Mouse (Mus musculus) frontal cortex, postnatal 36 days (tissue): ENCODE measurements around the gene Arnt.

Source experiments
- DNase-seq, 2 experiments: peaks; one replicate each; pipeline ENCODE4 v3.0.0; 2022; ENCODE audit warnings: low spot score in 2 of 2

Gene Arnt

DNA sequence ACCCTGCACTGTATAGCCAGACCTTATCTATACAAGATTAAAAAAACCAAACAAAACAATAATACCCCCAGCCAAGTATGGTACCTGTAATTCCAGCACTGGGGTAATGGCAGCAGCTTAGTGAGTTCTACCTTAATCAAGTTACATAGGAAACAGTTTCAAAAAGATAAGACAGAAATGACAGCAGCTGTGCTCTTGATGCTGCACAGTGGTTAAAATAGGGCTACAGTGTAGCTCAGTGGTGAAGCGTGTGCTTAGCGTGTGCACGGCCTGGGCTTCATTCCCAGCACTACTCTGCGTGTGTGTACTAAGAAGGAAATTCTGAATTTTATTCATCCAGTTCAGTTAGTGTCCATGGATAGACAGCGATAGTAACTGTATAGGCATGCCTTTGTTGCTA, 22.2 kb downstream of the Arnt start:
- DNase-seq = no peak

DNA sequence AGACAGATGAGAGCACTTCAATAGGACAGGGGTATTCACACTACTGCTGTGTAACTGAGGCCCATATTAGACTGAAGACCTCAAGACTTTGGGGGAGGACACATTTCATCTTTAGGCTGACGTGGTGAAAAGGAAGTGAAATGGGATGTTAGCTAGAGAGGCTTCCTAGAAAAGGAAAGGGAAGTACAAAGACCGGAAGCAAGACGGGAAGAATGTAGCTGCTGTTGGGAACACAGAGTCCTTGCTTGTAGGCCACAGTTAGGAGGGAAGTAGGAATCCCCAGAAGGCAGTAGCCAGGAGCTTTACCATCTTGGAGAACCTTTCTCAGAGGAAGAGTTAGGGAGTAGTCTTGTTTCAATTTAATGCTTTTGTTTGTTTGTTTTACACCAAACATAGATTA, 23.6 kb downstream of the Arnt start:
- no peak for DNase-seq

DNA sequence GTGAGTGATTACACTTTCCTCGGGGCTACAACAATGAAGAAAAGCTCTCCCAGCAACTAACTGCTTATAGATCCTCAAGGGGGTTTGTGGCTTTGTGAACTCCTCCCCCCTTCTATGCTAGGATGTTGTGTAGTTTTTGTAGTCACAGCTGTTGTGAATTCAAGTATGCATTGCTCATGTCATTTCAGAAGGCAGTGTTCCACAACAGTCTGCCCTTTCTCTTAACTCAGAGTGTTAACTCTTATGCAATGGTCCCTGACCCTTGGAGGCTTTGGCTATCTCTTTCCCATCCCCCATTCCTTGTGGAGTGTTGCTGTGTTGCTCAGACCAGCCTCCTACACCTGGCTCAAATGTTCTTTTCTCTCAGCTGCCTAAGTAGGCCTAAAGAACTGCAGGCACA, 25.2 kb downstream of the Arnt start:
- DNase-seq = no peak

DNA sequence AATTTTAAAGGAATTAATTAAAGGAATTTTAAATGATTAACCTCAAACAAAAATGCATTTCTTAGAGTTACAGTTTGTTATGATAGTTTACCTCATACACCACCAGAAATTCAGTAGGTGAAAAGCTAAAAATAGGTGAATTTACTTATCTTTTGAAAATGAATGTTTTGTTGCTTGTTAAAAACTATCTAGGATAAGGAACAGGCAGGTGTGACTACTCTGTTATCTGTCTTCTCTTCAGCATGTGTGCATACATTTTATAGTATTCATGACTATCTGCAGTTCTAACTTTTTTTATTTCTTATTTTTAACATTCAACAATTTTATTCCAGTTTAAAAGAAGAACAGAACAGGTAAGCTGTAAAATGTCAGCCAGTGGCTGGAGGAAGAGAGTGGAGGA, 29.7 kb downstream of the Arnt start:
- DNase-seq = no peak

DNA sequence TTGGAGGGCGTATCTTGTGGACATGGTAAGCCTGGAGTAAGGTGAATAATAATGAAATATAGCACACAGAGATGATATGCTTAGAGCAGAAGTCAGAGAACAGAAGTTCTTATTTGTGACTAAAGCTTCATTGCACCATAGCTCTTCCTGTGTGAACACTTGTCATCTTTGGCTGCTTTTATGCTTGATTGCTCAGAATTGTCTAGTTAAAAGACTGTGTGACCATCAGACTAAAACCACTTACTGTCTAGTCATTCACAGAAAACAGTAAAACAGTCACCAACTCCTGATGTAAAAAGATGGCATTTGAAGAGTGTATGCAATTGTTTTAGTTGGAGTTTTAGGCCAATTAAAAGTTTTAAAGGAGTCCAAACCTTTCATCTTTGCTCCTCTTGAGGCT, 44.8 kb downstream of the Arnt start:
- DNase-seq = no peak

DNA sequence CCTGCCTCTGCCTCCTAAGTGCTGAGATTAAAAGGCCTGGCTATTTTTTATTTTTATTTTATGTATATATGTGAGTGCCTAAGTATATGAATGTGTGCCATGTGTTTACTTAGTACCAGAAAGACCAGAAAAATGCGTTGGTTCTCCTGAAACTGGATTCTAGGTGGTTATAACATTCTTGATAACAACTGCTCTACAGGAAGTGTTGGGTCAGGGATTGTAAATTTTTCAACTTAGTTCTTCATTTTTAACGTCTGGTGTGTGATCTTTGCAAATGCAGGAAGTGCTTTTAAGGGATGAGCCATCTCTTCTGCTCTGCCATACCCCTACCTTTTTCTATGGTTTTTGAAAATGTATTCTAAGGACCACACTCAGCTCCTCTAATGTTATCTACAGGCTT, 52.2 kb downstream of the Arnt start:
- no peak for DNase-seq

DNA sequence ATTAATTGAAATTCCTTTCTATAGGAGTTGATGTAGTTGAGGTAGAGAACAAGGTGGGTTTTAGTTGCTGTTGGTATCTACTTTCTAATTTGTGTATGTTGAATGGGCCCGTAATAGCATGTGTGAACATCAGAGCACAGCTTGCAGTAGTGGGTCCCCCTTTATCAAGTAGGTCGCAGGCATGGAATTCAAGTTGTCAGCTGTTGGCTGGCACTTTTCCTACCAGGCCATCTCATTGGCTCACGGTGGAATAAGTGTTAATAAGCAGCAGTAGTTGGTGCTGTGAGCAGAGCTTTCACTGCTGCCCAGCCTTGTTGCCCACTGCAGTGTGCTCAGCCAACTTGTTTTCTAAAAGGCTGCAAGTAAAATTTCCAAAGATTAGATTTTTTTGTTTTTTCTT, 54.5 kb downstream of the Arnt start:
- no peak for DNase-seq

DNA sequence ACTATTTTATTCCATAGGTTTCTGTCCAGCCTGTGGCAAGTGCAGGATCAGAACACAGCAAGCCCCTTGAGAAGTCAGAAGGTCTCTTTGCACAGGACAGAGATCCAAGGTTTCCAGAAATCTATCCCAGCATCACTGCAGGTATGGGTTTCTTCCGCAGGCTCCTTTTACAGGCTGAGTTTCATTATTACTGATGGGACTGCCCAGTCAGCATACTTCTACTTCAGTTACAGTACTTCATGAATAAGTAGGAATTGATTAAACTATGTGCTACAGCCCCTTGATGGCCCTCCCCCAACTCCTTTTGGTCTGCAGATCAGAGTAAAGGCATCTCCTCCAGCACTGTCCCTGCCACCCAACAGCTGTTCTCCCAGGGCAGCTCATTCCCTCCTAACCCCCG, 56.0 kb downstream of the Arnt start:
- no peak for DNase-seq

DNA sequence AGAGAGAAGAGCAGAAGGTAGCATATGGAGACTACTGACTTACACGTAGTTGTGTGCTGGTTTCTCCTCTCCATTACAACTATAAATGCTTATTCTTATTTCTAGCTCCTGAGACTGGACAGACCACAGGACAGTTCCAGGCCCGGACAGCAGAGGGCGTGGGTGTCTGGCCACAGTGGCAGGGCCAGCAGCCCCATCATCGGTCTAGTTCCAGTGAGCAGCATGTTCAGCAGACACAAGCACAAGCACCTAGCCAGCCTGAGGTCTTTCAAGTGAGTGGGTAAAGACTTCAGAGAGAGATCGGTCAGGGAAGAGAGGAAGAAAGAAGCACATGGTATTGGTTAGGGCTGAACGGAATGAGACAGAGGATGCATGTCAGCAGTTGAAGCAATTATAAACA, 60.2 kb downstream of the Arnt start:
- peak in 1 of 2 experiments; percentile 51 for DNase-seq

DNA sequence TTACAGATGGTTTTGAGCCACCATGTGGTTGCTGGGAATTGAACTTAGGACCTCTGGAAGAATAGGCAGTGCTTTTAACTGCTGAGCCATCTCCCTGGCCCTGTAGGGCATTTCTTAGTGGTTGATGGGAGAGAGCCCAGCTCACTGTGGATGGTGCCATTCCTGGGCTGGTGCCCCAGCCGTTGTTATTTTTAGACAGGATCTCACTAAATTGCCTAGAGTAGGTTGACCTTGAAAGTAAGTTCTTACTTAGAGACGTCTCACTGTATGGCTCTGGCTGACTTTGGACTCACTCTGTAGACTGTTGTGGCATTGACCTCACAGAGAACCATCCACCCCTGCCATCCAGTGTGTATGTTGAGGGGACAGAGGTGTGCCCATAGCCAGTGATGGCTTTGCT, 64.0 kb downstream of the Arnt start:
- DNase-seq = no peak

DNA sequence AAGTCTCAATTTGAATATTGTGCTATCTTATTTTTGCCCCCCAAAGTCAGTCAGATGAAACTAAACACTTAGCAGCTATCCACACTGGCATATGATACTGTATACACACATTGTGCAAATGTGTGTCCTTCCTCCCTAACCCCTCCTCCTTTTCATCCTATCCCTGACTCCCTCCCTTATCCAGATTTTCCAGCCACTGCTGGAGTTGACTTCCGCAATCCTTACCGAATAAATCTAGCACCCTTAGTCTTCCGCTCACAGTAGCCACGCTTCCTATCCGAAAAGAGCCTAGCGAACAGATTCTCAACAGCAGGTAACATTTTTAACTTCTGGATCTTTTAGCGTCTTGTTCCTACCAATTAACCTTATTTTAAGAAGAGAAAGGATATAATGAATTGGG, 64.8 kb downstream of the Arnt start, which contains the start of gene Ctsk:
Ctsk (plus strand) TSS at position 233 of the 400 bp plus-strand sequence.
- no peak for DNase-seq

DNA sequence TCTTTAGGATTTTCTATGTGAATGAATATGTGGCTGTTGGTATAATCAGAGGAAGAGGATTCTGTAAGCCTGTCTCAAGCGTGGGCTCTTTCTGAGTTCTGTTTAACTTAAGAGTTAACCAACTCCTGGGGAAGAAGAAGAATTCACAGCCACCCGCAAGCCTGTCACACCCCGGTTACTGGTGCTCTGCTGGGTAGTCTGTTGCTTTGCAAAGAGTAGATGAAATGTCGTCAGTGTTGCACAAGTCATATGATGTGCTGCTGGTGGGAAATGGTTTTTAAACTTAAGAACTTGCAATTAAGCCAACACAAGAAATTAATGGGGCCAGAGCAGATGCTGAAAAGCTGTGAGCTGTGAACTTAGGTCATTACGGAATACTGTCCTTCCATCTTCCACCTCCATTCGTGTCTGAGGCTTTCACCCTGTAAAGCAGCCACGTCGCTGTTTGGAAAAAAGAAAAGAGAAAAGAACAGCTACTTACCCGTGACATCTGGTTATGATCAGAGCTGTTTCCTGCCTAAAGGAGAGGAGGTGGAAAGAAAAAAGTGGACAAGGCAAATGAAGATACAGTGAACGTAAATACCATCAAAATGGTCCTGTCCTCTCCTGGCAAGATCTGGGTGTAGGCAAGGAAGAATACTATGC, 65.4 kb downstream of the Arnt start:
- peak in 1 of 2 experiments; percentile 53 for DNase-seq

DNA sequence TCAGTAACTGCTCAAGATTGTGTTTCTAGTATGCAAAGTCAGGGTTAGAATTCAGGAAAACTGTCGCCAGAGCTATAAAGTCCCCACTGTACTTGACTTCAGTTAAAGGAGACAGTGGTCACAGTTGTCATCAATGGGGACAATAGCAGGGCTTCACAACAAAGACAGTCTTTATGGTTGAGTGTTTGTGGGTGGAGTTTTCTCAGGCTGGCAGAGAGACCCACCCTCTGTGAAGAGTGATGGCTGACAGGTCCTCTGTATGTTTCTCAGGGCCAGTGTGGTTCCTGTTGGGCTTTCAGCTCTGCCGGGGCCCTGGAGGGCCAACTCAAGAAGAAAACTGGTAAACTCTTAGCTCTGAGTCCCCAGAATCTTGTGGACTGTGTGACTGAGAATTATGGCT, 68.1 kb downstream of the Arnt start:
- DNase-seq = no peak

DNA sequence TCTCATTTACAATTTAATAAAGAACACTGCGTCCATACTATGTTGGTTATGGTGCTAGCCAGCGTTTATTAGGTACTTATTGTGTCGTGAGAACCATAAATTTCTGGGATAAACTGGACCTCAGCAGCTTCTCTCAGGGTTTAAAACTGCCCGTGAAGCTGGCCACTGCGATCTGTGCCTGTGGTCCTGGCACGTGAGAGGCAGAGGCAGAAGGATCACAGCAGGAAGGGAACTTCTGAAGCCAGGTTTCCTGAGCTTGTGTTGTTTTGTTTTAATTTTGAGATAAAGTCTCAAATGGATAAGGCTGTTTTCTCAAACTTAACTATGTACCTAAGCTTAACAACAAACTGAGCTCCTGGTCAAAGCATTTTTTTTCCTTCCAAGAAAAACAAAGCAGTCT, 75.2 kb downstream of the Arnt start:
- DNase-seq = no peak

DNA sequence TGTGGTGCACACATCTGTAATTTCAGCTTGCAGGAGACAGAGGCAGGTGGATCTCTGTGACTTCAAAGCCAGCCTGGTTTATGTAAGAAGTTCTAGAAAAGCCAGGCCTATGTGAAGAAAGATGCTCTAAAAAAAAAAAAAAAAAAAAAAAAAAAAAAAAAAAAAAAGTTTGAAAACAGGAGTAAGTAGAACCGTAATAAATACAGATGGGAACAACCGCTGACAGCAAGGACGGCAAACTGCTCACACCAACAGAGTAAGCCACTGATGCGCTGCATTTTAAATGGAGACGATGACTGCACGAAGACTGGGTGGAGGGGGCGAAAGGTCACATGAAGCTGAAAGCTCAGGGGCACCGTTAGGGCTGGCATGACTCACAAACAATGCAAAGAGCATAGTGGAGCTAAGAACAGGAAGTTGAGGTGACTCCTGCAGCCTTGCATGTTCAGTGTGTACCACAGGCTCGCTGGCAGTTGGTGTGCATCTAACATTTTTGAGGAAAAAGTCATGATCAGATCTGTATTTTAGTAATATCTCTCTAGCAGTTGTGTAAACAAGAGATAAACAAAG, 77.5 kb downstream of the Arnt start:
- DNase-seq = no peak

DNA sequence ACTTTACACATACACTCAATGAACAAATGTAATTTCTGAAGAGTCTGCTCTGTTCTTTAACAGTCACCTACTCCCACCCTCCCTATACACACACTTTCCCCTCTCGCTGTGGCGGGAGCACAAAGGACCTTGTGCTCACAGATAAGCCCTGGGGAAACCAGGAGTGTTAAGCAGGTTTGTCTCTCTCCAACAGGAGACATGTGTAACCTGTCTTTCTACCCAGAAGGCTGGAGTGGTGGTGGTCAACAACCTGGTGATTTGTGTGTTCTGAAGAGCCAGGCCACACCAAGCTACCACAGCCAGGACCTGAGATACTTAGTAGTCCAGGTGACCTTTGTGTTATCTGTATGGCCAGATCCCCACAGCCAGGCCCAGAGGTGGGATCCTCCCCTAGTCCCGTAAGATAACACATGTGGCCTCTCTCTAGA, 82.4 kb downstream of the Arnt start:
- DNase-seq = no peak

DNA sequence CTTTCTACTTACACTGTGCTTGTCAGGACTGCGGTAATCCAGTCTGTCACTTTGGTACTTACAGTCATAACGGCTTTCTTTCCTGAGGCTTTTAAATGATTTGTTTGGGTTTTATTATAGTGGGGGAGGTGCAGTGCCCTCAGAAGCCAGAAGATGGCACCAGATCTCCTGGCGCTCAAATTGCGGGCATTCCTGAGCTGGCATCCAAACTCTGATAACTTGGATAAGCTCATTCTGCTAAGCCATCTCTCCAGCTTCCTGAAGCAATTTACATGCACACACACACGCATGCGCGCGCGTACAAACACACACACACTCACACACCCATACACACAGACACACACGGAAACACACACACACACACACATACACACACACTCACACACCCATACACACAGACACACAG, 83.3 kb downstream of the Arnt start:
- DNase-seq = peak; percentile 68 to 74

DNA sequence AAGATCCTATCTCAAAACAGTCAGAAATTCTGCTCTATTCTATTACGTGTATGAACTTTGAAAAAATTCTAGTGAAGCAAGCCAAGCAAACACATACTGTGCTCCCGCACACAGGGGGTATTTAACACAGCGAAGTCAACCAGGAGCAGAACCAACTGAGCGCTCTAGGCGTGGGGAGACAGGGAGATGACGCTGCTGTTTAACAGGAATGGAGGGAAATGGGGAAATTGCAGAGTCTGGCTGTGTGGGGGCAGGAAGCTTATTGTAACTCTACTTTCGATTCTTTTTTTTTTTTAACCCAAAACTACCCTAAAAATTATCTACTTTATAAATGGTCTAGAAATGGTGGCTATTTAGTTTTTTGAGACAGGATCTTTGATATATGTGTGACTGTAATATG, 84.7 kb downstream of the Arnt start:
- DNase-seq = no peak

DNA sequence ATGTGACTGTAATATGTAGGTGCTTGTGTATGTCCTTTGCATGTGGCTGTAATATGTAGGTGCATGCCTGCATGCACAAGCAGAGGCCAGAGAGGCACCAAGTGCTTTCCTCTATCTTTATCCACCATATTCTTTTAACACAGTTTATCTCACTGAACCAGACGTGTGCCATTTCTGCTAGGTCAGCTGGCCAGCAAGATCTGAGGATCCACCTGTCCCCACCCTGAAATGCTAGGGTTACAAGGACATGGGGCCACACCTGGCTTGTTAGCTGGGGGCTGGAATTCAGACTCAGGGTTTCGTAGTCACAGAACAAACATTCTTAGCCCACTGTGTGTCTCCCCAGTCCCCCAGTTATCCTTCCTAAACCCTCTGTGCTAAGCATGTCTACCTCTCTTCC, 85.1 kb downstream of the Arnt start:
- DNase-seq = no peak

DNA sequence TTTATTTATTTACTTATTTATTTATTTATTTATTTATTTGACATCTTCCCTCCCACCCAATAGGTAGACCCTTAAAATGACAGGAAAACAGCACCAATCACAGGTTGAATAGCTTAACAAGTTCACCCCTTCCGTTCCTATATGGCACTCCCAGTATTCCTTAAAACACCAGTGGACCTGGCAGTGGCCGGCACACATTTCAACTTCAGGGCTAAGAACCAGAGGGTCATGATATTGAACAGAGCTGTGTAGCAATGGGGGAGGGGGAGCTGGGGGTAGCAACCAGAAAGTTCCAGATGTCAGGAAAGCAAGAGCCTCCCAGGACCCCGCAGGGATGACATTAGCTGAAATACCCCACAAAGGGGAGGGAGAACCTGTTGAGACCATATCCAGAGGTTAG, 85.9 kb downstream of the Arnt start:
- no peak for DNase-seq

DNA sequence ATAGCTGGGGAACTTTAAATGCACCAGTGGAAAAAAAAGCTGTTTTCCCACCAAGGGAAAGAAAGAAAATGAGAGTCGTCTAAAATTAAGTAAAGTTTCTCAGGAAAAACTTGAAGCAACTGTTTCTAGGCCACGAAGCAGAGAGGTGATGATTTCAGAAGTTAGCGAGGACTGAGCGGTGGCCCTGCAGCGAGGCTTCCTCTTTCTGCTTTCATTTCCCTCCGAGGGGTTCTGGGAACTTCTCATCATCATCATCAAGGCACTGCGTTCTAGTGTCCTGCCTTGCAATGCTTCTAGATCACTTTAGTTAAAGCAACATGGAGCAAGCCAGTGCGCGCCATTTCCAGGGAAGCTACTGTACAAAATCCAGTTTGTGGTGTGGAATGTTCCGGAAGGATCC, 87.0 kb downstream of the Arnt start:
- DNase-seq = no peak

DNA sequence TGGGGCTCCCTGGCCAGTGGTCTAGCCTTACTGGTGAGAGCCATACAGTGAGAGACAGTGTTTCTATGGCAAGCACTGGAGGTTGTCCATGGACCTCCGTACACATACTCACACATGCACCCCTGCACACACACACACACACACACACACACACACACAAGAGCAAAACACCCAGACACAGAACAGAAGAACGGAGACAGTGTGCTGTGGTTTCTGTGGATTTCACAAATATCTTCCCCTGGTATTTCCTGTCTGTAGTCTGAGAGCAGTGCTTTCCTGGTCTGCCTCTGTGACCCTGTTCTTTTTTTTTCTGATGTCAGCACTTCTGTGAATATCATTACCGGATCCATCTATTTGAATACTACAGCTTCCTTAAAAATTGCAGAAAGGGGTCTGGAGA, 89.5 kb downstream of the Arnt start:
- no peak for DNase-seq

DNA sequence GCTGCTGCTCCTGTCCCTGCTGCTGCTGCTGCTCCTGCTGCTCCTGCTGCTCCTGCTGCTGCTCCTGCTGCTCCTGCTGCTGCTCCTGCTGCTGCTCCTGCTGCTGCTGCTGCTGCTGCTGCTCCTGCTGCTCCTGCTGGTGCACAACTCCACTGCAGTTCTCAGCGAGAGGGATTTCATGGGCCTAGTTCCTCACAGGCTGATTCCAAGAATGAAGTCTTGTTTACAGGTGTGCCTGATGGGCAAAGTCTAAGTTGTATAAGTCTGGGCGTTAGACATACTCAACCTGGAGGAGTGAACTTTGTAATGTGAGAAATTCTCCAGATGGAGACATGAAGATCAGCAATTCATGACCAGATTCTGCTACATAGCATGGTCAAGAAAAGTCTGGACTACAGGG, 90.5 kb downstream of the Arnt start:
- no peak for DNase-seq

DNA sequence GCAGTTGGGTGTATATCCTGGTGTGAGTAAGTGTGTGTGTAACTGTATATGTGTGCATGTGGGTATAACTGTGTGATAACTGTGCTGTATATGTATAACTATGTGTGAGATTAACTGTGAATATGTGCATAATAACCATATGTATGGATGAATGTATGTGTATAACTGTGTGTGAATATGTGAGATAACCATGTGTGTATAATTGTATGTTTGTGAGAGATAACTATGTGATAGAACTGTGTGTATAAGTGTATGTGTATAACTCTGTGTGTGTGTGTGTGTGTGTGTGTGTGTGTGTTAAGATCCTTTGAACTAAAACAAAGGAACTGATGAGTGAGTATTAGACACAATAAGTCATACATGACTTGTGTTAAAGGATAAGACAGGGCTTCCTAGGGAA, 91.9 kb downstream of the Arnt start:
- no peak for DNase-seq
